Mouse (Mus musculus) MEL (cell line): ENCODE data around the gene Echs1.

Source experiments
- CTCF ChIP-seq, 3 experiments: IDR thresholded peaks in 2 of 3; conservative IDR thresholded peaks in 1 of 3; 2 replicates each; pipeline ENCODE4 v1.5.1; 2011 to 2012; ENCODE audit warnings: low read length in 3 of 3, low read depth in 2 of 3, mild to moderate bottlenecking in 2 of 3, improper control_type of control experiment in 1 of 3, inconsistent platforms in 1 of 3, mixed read lengths in 1 of 3, moderate library complexity in 1 of 3; ENCODE audit not compliant: control insufficient read depth in 1 of 3, insufficient read depth in 1 of 3, poor library complexity in 1 of 3, severe bottlenecking in 1 of 3
- E2F4 ChIP-seq: IDR thresholded peaks from 2 replicates; pipeline ENCODE4 v1.6.1; 2011; ENCODE audit warnings: low read depth, low read length, improper control_type of control experiment, borderline replicate concordance
- POLR2A ChIP-seq, 2 experiments: IDR thresholded peaks; 2 replicates each; pipeline ENCODE4 v1.6.1; 2011 to 2012; ENCODE audit warnings: low read length in 2 of 2, mild to moderate bottlenecking in 2 of 2, control low read depth in 1 of 2, improper control_type of control experiment in 1 of 2, low read depth in 1 of 2, moderate library complexity in 1 of 2; ENCODE audit not compliant: control insufficient read depth in 1 of 2, insufficient read depth in 1 of 2, poor library complexity in 1 of 2

DNA sequence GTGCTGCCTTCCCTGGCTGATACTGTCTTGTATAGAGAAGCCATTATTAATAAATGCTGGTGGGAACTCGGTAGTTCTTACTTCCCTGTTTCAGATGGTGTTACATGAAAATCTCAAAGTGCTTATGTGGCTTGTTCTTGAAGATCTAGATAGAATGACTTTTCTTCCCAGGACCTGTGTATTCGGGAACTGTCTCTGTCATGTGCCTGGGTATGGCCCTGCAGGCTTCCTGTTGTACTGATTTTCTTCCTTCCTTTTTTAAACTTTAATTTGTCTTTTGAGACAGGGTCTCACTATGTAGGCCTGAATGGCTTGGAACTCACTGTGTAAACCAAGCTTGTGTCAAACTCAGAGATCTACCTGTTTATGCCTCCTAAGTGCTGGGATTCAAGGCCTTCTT is 11.6 kb upstream of the Echs1 start:
- TF ChIP-seq CTCF (IDR thresholded peaks at IDR 0.05 in 2 of 3, conservative IDR thresholded peaks at IDR 0.05 in 1 of 3; ENCODE audit: control insufficient read depth in 1 of 3, insufficient read depth in 1 of 3, low read depth in 2 of 3, low read length in 3 of 3, poor library complexity in 1 of 3, severe bottlenecking in 1 of 3): no peak
- no peak for TF ChIP-seq E2F4
- no peak for TF ChIP-seq POLR2A (IDR thresholded peaks at IDR 0.05; ENCODE audit: control insufficient read depth in 1 of 2, insufficient read depth in 1 of 2, low read depth in 1 of 2, low read length in 2 of 2, poor library complexity in 1 of 2)
